Mouse (Mus musculus): Measurements from ENCODE around the gene Gm17364.
"Not testable (repeated sequence)": the region's sequence is repeated elsewhere in the genome, so short reads cannot be mapped to it uniquely, and the experiment has no call there.

Gm17364 gene

DNA sequence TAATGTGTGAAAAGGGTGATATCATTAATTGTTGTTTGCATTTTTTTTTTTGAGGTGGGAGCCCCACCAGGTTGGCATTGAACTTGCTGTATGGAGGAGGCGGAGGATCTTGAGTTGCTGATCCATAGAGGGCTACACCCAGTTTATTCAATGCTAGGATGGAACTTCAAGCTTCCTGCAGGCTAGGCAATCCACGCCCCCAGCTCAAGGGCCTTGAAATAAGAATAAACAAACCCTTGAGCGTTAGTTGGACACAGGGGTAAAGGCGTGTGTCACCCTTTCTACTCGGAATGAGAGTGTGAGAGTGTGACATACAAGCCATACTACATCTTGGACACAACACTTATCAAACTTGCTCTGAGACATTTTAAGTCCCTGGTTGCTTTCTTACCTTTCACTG lies 22.1 kb downstream of the Gm17364 start:
- DNase-seq (ENCODE audit: low spot score in 2 of 2) = no peak

DNA sequence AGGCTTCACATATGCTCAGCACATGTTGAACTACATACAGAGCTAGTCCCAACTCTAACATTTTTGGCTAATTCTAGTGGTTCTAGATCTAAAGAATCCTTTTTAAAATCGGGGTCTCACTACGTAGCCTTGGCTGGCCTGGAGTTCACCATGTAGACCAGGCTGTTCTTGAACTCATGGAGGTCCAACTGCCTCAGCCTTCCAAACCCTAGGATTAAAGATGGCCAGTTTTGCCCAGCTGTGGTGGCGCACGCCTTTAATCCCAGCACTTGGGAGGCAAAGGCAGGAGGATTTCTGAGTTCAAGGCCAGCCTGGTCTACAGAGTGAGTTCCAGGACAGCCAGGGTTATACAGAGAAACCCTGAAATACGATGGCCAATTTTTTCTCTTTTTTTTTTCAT lies 22.5 kb downstream of the Gm17364 start:
- DNase-seq (ENCODE audit: low spot score in 2 of 2) = not testable (repeated sequence)

DNA sequence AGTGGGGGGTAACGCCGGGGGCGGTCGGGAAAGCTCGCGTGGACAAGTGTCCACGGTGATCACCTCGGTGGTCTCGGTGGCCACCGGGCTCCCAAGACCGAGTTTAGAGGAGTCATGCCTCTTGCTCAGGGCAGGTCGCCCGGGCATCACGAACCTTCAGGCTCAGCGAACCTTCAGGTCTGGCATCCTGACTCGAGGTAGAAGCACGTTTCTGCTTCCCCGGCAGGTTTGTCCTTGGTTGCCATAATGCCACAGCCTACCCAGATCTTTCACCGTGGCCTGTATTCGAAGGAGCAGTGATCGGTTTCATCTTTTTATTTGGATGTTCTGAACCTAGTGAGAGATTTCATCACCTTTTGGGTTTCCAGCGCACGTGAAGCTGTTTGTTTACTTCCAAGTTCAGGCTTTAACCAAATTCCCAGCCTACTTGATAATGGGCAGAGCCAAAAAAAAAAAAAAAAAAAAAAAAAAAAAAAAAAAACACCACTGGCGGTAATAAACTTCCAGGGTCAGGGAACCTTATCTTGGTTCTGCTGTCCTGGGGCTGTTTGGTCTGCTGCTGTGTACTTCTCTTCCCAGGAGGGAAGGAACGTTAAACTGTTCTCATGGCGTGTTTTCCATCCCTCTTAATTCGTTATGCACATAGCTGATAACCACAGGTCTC lies 23.3 kb downstream of the Gm17364 start:
- peak; percentile 41 to 52 for DNase-seq (ENCODE audit: low spot score in 2 of 2)

- peak; percentile 94 to 96 for DNase-seq (ENCODE audit: low spot score in 2 of 2)
These were observed 24.0 kb downstream of the Gm17364 start, which contains the start of gene Smim13 for GRCm38 (mm10) chr13:41249538-41250317. TSS of gene Smim13 (plus strand) at chr13:41249844.

- DNase-seq (ENCODE audit: low spot score in 2 of 2) = peak in 1 of 2 experiments; percentile 52
These were observed 24.8 kb downstream of the Gm17364 start for GRCm38 (mm10) chr13:41248751-41249520.

GRCm38 (mm10) chr13:41244306-41244830 lies 29.4 kb downstream of the Gm17364 start:
- no peak for DNase-seq (ENCODE audit: low spot score in 2 of 2)

GRCm38 (mm10) chr13:41241557-41241956 lies 32.2 kb downstream of the Gm17364 start:
- no peak for DNase-seq (ENCODE audit: low spot score in 2 of 2)

- no peak for DNase-seq (ENCODE audit: low spot score in 2 of 2)
These were observed 35.0 kb downstream of the Gm17364 start for GRCm38 (mm10) chr13:41238805-41239130.

DNA sequence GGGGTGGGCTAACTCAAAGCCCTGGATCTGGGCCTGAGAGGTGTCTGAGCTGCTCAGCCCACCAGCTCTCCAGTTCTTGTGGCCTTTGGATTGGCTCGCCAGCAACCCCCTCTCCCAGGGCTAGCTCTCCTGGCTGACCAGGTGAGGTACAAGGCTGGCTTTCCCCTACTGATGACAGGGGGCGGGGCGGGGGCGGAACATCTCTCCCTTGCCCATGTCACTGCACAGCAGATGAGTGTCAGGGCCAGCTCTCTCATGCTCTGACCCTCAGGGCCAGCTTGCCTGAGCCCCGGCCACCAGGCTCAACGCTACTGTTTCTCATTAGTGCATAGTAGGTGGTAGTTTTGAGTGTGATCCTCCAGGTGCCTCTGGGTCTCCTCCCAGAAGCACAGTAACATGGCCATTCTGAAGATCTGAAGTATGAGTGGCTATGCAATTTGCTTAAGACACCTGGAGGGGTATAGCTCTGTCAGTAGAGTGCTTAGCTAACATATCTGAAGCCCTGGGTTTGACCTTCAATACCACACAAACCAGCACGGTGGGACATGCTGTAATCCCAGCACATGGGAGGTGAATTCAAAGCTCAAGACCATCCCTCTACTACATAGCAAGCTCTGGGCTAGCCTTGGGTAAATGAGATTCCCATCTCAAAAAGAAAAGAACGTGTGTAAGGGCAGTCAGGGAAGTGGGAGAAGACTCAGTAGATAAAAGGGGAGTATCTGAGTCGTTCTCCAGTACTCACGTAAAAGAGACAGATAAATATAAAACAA lies 35.6 kb downstream of the Gm17364 start:
- DNase-seq (ENCODE audit: low spot score in 2 of 2) = no peak

DNA sequence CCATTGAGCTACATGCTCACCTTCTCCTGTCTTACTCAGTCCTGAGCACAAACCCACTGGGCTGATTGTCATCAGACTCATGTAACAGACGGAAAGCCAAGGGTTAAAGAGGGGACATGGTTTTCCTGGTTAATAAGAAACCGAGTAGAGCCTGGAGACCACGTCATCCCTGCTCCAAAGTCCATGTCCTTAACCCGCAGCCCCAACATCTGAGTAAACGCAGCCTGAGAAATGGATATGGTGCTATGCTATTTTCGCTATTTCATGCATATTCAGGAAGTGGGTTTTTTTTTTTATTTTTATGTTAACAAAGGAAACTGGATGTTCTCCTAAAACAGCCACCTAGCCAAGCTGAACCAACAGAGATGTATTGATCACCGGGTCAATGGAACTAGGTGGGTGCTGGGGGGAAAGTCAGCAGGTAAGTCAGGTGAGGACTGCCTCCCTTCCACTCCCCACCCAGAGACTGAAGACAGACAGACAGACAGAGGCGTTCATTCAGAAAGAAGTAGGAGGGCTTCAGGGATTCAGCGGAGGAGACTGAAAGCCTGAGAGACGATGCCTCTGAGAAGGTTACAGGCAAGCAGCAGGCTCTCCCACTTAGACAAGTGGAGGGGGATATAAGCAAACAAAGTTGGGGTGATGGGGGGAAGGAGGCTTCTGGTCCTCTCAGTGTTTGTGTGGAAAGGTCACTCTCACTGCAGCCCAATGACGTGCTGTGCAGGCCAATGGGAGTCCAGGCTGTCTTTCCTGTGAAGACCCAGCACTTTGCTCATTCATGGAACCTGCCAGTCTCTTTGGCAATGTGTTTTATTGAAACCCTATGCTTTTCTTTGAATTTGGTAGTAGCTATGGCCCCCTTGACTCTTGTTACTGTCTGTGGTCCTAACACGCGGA lies 37.7 kb downstream of the Gm17364 start:
- no peak for DNase-seq (ENCODE audit: low spot score in 2 of 2)

- no peak for DNase-seq (ENCODE audit: low spot score in 2 of 2)
These were observed 38.6 kb downstream of the Gm17364 start for GRCm38 (mm10) chr13:41235181-41235580.

DNA sequence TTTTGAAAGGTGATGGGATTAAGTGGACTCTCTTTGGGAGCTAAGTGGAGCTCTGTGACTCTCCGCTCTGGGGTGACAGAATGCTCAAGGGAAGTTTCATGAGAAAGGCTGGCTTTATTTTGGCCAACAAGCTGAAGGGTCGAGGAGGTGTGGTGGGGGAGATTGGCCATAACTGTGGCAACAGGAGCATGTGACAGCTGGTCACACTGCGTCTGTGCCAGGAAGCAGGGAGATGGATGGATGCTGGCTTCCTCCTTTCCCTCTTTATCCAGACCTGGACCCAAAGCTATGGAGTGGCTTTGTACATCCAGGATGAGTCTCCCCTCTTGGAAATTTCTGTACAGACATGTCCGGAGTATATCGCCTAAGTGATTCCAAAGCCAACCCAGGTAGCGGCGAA lies 40.5 kb downstream of the Gm17364 start:
- no peak for DNase-seq (ENCODE audit: low spot score in 2 of 2)

- no peak for DNase-seq (ENCODE audit: low spot score in 2 of 2)
These were observed 41.6 kb downstream of the Gm17364 start for GRCm38 (mm10) chr13:41232209-41232608.

DNA sequence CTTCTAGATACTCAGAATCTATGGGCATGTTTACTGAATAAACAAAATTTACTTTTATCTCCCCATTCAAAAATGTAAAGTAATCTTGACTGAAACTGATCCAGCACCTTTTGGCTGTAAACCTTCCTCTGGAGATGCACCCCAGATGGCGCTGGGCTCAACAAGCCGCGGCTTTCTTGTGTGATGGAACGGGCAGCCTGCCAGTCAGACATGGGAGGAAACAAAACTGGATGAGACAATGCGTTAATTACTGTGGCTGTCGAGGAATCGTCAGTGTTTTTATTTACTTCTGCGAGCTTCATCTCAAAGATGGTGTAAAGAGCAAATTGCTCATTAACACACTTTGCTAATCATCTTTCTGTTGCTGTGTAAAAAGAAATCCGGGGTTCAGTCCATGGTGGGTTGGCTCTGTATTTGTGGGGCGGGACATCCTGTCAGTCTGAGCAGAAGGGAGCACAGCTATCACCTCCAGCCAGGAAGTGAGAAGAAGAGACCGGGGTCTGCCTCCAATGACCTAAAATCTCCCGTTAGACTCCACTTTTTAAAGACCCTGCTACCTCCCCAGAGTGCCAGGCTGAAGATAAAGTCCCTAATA lies 42.3 kb downstream of the Gm17364 start:
- no peak for DNase-seq (ENCODE audit: low spot score in 2 of 2)

GRCm38 (mm10) chr13:41230256-41230655 lies 43.5 kb downstream of the Gm17364 start:
- DNase-seq (ENCODE audit: low spot score in 2 of 2) = no peak

- DNase-seq (ENCODE audit: low spot score in 2 of 2) = no peak
These were observed 45.7 kb downstream of the Gm17364 start for GRCm38 (mm10) chr13:41228060-41228459.

DNA sequence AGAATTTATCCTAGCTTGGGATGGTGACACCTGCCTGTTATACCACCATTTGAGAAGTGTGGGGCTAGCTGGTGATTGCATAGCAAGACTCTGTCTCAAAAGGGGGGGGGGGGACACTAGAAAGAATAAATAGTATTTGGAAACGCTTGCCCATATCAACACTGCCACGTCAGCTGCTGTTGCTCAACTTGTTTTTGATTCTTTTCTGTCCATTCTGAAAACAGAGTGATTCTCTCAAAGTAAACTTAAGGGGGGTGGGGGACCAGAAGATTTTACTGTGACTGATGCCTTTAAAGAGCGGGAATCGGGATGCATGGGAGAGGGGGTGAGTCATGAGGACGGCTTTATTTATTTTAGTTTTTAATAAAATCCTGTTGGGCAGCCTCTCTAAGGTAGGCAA lies 47.3 kb downstream of the Gm17364 start:
- DNase-seq (ENCODE audit: low spot score in 2 of 2) = no peak
